In the genomic region with DNA sequence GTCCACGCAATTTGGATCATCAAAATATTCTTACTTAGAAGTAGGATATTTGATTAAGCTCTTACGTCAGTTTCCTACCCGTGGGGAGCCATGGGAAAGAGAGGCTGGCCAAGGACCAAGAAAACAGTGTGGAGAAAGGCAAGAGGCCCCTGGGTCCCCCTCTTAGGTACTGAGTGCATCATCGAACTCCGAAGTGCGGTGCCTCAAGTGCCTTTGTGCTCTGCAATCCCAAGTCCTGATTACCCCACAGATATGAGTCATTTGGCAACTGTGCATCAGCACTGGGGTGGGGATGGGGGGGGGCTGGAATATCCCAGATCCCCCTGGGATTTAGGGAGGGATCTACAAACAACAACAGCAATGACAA, we compare ENCODE assay signal across 8 mouse cellular contexts. TPM values are rescaled to one million over a fixed set of nuclear protein-coding genes. Genes with fewer than 3 reads are reported as not detected.
DNase-seq lines count a peak whose midpoint lies in the region; ATAC-seq and TF ChIP-seq lines count a peak whose summit lies in the region.

No protein-coding gene starts in this region.

- no peak overlapping the region for H3K4me2 ChIP-seq in midbrain, postnatal 0 days (ENCODE audit: low read depth, low read length, poor library complexity, severe bottlenecking)
- H3K4me2 ChIP-seq in limb, embryonic 11.5 days (ENCODE audit: low read depth, severe bottlenecking), result no peak overlapping the region
- peak overlapping the region; percentile 42; the same call in 1 of the 2 replicates for H3K4me2 ChIP-seq in stomach, embryonic 15.5 days

- peaks cover 54% of the 10 kb centered on the region for H3K36me3 ChIP-seq in midbrain, embryonic 10.5 days
- no peaks in the 10 kb centered on the region for H3K36me3 ChIP-seq in midbrain, postnatal 0 days (ENCODE audit: insufficient read depth, low read length)
- H3K36me3 ChIP-seq in heart, embryonic 10.5 days, result peaks cover 36% of the 10 kb centered on the region
- 0 out of 2 replicates have a peak, but pooled peaks cover 2% of the 10 kb centered on the region for H3K36me3 ChIP-seq in limb, embryonic 11.5 days (ENCODE audit: control insufficient read depth, insufficient read depth, low read length)
- no peaks in the 10 kb centered on the region for H3K36me3 ChIP-seq in stomach, embryonic 15.5 days

- no peak for ATAC-seq in midbrain, postnatal 0 days (ENCODE audit: low FRiP score)
- ATAC-seq in limb, embryonic 11.5 days (ENCODE audit: insufficient number of reproducible peaks, low FRiP score, low TSS enrichment, low read depth), result no peak
- no peak for ATAC-seq in stomach, embryonic 15.5 days (ENCODE audit: insufficient read depth, low FRiP score, low read depth)

- TF ChIP-seq CTCF in midbrain, postnatal 0 days (IDR thresholded peaks at IDR 0.05), result no peak

- WGBS in midbrain, embryonic 10.5 days, result 87% methylated on average over 6 of the region's 6 CpGs
- 59% methylated on average over 6 of the region's 6 CpGs for WGBS in midbrain, postnatal 0 days
- 79% methylated on average over 6 of the region's 6 CpGs for WGBS in heart, embryonic 10.5 days
- WGBS in limb, embryonic 11.5 days, result 93% methylated on average over 6 of the region's 6 CpGs
- WGBS in stomach, embryonic 15.5 days, result 33% methylated on average over 6 of the region's 6 CpGs

- DNase-seq in midbrain, embryonic 10.5 days (ENCODE audit: low spot score), result no peak
- DNase-seq in midbrain, postnatal 0 days (ENCODE audit: low spot score), result no peak
- DNase-seq in heart, embryonic 10.5 days (ENCODE audit: low spot score), result no peak
- peak; percentile 23 for DNase-seq in limb, embryonic 11.5 days (ENCODE audit: low spot score)
- no peak for DNase-seq in embryo, embryonic 10 days (ENCODE audit: low spot score)
- DNase-seq in layer of hippocampus, postnatal 36 days, result no peak
- no peak for DNase-seq in cerebellum, postnatal 4 days (ENCODE audit: low spot score in 2 of 2)

- no peak overlapping the region for H3K4me3 ChIP-seq in midbrain, embryonic 10.5 days
- no peak overlapping the region for H3K4me3 ChIP-seq in midbrain, postnatal 0 days (ENCODE audit: low read depth, low read length)
- no peak overlapping the region for H3K4me3 ChIP-seq in heart, embryonic 10.5 days
- H3K4me3 ChIP-seq in limb, embryonic 11.5 days (ENCODE audit: low read depth, low read length), result no peak overlapping the region
- no peak overlapping the region for H3K4me3 ChIP-seq in stomach, embryonic 15.5 days (replicated peaks)

- H3K9ac ChIP-seq in midbrain, postnatal 0 days (replicated peaks; ENCODE audit: low read length, poor library complexity, severe bottlenecking), result no peak overlapping the region
- H3K9ac ChIP-seq in limb, embryonic 11.5 days (ENCODE audit: low read length), result peak overlapping the region; percentile 54; the same call in 1 of the 2 replicates
- H3K9ac ChIP-seq in stomach, embryonic 15.5 days, result no peak overlapping the region

- peaks cover 3% of the 10 kb centered on the region; the same call in 1 of the 2 replicates for H3K27me3 ChIP-seq in midbrain, embryonic 10.5 days (ENCODE audit: low read depth, poor library complexity, severe bottlenecking)
- H3K27me3 ChIP-seq in midbrain, postnatal 0 days (ENCODE audit: insufficient read depth, low read length), result no peaks in the 10 kb centered on the region
- H3K27me3 ChIP-seq in heart, embryonic 10.5 days (ENCODE audit: insufficient read depth, poor library complexity, severe bottlenecking), result no peaks in the 10 kb centered on the region
- no peaks in the 10 kb centered on the region for H3K27me3 ChIP-seq in limb, embryonic 11.5 days (ENCODE audit: control insufficient read depth, insufficient read depth, low read length)
- H3K27me3 ChIP-seq in stomach, embryonic 15.5 days (replicated peaks), result no peaks in the 10 kb centered on the region

- peak overlapping the region; percentile 88 for H3K27ac ChIP-seq in midbrain, embryonic 10.5 days (replicated peaks)
- no peak overlapping the region for H3K27ac ChIP-seq in midbrain, postnatal 0 days (ENCODE audit: low read depth, low read length)
- peak overlapping the region; percentile 76 for H3K27ac ChIP-seq in heart, embryonic 10.5 days
- peak overlapping the region; percentile 82 for H3K27ac ChIP-seq in limb, embryonic 11.5 days (replicated peaks; ENCODE audit: low read depth, low read length)
- H3K27ac ChIP-seq in stomach, embryonic 15.5 days, result peak overlapping the region; percentile 96

- H3K9me3 ChIP-seq in midbrain, embryonic 10.5 days (replicated peaks), result no peaks in the 10 kb centered on the region
- H3K9me3 ChIP-seq in midbrain, postnatal 0 days (ENCODE audit: low read length), result no peaks in the 10 kb centered on the region
- H3K9me3 ChIP-seq in heart, embryonic 10.5 days, result no peaks in the 10 kb centered on the region
- no peaks in the 10 kb centered on the region for H3K9me3 ChIP-seq in limb, embryonic 11.5 days (ENCODE audit: control insufficient read depth, low read length)
- no peaks in the 10 kb centered on the region for H3K9me3 ChIP-seq in stomach, embryonic 15.5 days

- peaks cover 51% of the 10 kb centered on the region for H3K4me1 ChIP-seq in midbrain, embryonic 10.5 days
- peaks cover 11% of the 10 kb centered on the region for H3K4me1 ChIP-seq in midbrain, postnatal 0 days (ENCODE audit: insufficient read depth, low read length)
- peaks cover 73% of the 10 kb centered on the region for H3K4me1 ChIP-seq in heart, embryonic 10.5 days
- peaks cover 28% of the 10 kb centered on the region for H3K4me1 ChIP-seq in limb, embryonic 11.5 days (ENCODE audit: control insufficient read depth, insufficient read depth, low read length)
- H3K4me1 ChIP-seq in stomach, embryonic 15.5 days, result peaks cover 48% of the 10 kb centered on the region

RNA-seq across cellular contexts. Expression of a gene that starts 12.3 kb away (rescaled TPM):
- polyA plus RNA-seq in midbrain, embryonic 10.5 days (2016; fragmentation: Nextera tagmentation; extraction: Ambion mirVana), result 168 and 195 TPM in 2 replicates
- total RNA-seq in midbrain, postnatal 0 days (2014; rRNA removed), result 51.6 and 72.1 TPM in 2 replicates
- polyA plus RNA-seq in midbrain, postnatal 0 days (2015; fragmentation: Nextera tagmentation; extraction: Ambion mirVana), result 56.3 and 58.8 TPM in 2 replicates
- 312 and 372 TPM in 2 replicates for polyA plus RNA-seq in heart, embryonic 10.5 days (2016; fragmentation: Nextera tagmentation; extraction: Ambion mirVana)
- 268 and 273 TPM in 2 replicates for polyA plus RNA-seq in limb, embryonic 11.5 days (2014; fragmentation: Nextera tagmentation; extraction: Ambion mirVana)
- polyA plus RNA-seq in stomach, embryonic 15.5 days (2015; fragmentation: Nextera tagmentation; extraction: Ambion mirVana), result 327 and 347 TPM in 2 replicates
- total RNA-seq in layer of hippocampus, postnatal 36 days (2021), result 10 to 100 TPM; 32.5 to 34.3 TPM
